Comparison of ENCODE assay signal across 22 mouse cellular contexts in genomic region chr7:66891431-66891830, GRCm38 (mm10). TPM values are rescaled to one million over a fixed set of nuclear protein-coding genes. Genes with fewer than 3 reads are reported as not detected.
A peak's percentile ranks its signal among the peaks of the same experiment; 100 is the strongest.
DNase-seq lines count a peak whose midpoint lies in the region; ATAC-seq lines count a peak whose summit lies in the region.
"Had no signal": no experiment of that assay in that cellular context is flagged by ENCODE, and none has a peak within 500 bp of the region (broad histone marks: within the 10 kb centered on the region; RNA-seq: fewer than 3 reads in every experiment).

No protein-coding gene starts in this region.

- no peak overlapping the region for H3K9ac ChIP-seq in stomach, embryonic 14.5 days (replicated peaks; ENCODE audit: low read depth, low read length)
- H3K9ac ChIP-seq: heart, embryonic 12.5 days; hindbrain, embryonic 12.5 days had no signal

- no peaks in the 10 kb centered on the region; the same call in 1 of the 2 replicates for H3K27me3 ChIP-seq in heart, embryonic 10.5 days (ENCODE audit: insufficient read depth, poor library complexity, severe bottlenecking)
- no peaks in the 10 kb centered on the region for H3K27me3 ChIP-seq in limb, embryonic 10.5 days (ENCODE audit: low read depth, poor library complexity, severe bottlenecking)
- H3K27me3 ChIP-seq in stomach, embryonic 14.5 days (ENCODE audit: control insufficient read depth, insufficient read depth, low read length): no peaks in the 10 kb centered on the region
- H3K27me3 ChIP-seq in midbrain, embryonic 10.5 days (ENCODE audit: low read depth, poor library complexity, severe bottlenecking): no peaks in the 10 kb centered on the region
- H3K27me3 ChIP-seq: hindbrain, embryonic 12.5 days had no signal

- ATAC-seq in stomach, embryonic 14.5 days (ENCODE audit: insufficient number of reproducible peaks, insufficient read depth, low FRiP score, low read depth): no peak
- ATAC-seq: activated CD4-positive, CD25-positive, alpha-beta regulatory T cell, adult 4 months; forebrain, embryonic 14.5 days; hindbrain, postnatal 0 days; Patski had no signal

- H3K9me3 ChIP-seq in heart, embryonic 10.5 days: no peaks in the 10 kb centered on the region
- no peaks in the 10 kb centered on the region for H3K9me3 ChIP-seq in limb, embryonic 10.5 days (replicated peaks)
- H3K9me3 ChIP-seq in stomach, embryonic 14.5 days (ENCODE audit: control insufficient read depth, low read depth, low read length): no peaks in the 10 kb centered on the region
- H3K9me3 ChIP-seq in midbrain, embryonic 10.5 days (replicated peaks): no peaks in the 10 kb centered on the region
- H3K9me3 ChIP-seq: forebrain, embryonic 10.5 days; heart, embryonic 12.5 days; hindbrain, embryonic 12.5 days had no signal

- H3K4me2 ChIP-seq in stomach, embryonic 14.5 days (replicated peaks; ENCODE audit: low read depth, low read length): no peak overlapping the region
- H3K4me2 ChIP-seq: heart, embryonic 12.5 days; hindbrain, embryonic 12.5 days had no signal

- intact Hi-C loops in heart, postnatal 36 days (cut with DNase I): no loop called here

- 58% methylated on average over 2 of the region's 2 CpGs for WGBS in heart, embryonic 10.5 days
- WGBS in limb, embryonic 10.5 days: 82% methylated on average over 2 of the region's 2 CpGs
- WGBS in stomach, embryonic 14.5 days: 62% methylated on average over 2 of the region's 2 CpGs
- WGBS in midbrain, embryonic 10.5 days: 85% methylated on average over 2 of the region's 2 CpGs

- no peak overlapping the region for H3K27ac ChIP-seq in heart, embryonic 10.5 days
- H3K27ac ChIP-seq in limb, embryonic 10.5 days: peak overlapping the region; percentile 1
- H3K27ac ChIP-seq in stomach, embryonic 14.5 days (ENCODE audit: low read length): peak overlapping the region; percentile 28; the same call in 1 of the 2 replicates
- no peak overlapping the region for H3K27ac ChIP-seq in midbrain, embryonic 10.5 days (replicated peaks)
- H3K27ac ChIP-seq: forebrain, embryonic 10.5 days; heart, adult 2 months; hindbrain, embryonic 12.5 days; hindbrain, postnatal 0 days had no signal

- DNase-seq in heart, embryonic 10.5 days (ENCODE audit: low spot score): peak; percentile 67
- DNase-seq in heart, postnatal 36 days: no peak
- no peak for DNase-seq in limb, embryonic 10.5 days (ENCODE audit: low spot score)
- DNase-seq in thymus, postnatal 25 days: no peak
- DNase-seq in midbrain, embryonic 10.5 days (ENCODE audit: low spot score): no peak
- DNase-seq in lung, postnatal 36 days: no peak
- no peak for DNase-seq in adrenal gland, postnatal 14 days
- DNase-seq: adrenal gland, postnatal 36 days; cerebellum, adult 2 months; cerebellum, postnatal 10 days; heart, adult 2 months; heart, postnatal 4 days had no signal

- no peak overlapping the region for H3K4me3 ChIP-seq in heart, embryonic 10.5 days
- H3K4me3 ChIP-seq in limb, embryonic 10.5 days: no peak overlapping the region
- no peak overlapping the region for H3K4me3 ChIP-seq in stomach, embryonic 14.5 days (ENCODE audit: low read depth, low read length)
- H3K4me3 ChIP-seq in midbrain, embryonic 10.5 days: no peak overlapping the region
- H3K4me3 ChIP-seq: erythroblast, embryonic 14.5 days; forebrain, embryonic 10.5 days; heart, adult 2 months; heart, embryonic 12.5 days; hindbrain, embryonic 12.5 days had no signal

- H3K4me1 ChIP-seq in heart, embryonic 10.5 days: no peaks in the 10 kb centered on the region
- H3K4me1 ChIP-seq in limb, embryonic 10.5 days: peaks cover 9% of the 10 kb centered on the region; the same call in 1 of the 2 replicates
- 0 out of 2 replicates have a peak, but pooled peaks cover 4% of the 10 kb centered on the region for H3K4me1 ChIP-seq in stomach, embryonic 14.5 days (ENCODE audit: control insufficient read depth, insufficient read depth, low read length)
- H3K4me1 ChIP-seq in midbrain, embryonic 10.5 days: no peaks in the 10 kb centered on the region
- H3K4me1 ChIP-seq: forebrain, embryonic 10.5 days; hindbrain, embryonic 12.5 days had no signal

- H3K36me3 ChIP-seq in heart, embryonic 10.5 days: no peaks in the 10 kb centered on the region
- H3K36me3 ChIP-seq in limb, embryonic 10.5 days: no peaks in the 10 kb centered on the region
- H3K36me3 ChIP-seq in stomach, embryonic 14.5 days (ENCODE audit: control insufficient read depth, insufficient read depth, low read length): no peaks in the 10 kb centered on the region
- no peaks in the 10 kb centered on the region for H3K36me3 ChIP-seq in midbrain, embryonic 10.5 days
- H3K36me3 ChIP-seq: forebrain, embryonic 10.5 days; hindbrain, embryonic 12.5 days had no signal

RNA-seq across cellular contexts. Expression of gene Adamts17, which starts 51.9 kb away (rescaled TPM):
- polyA plus RNA-seq in heart, embryonic 10.5 days (2016; fragmentation: Nextera tagmentation; extraction: Ambion mirVana): 3.8 and 4.6 TPM in 2 replicates
- total RNA-seq in heart, postnatal 36 days (2021): 1 to 10 TPM; 1.3 to 1.5 TPM
- polyA plus RNA-seq in limb, embryonic 10.5 days (2016; fragmentation: Nextera tagmentation; extraction: Ambion mirVana): 4.4 and 6.7 TPM in 2 replicates
- polyA plus RNA-seq in stomach, embryonic 14.5 days (2014; fragmentation: Nextera tagmentation; extraction: Ambion mirVana): 7.5 and 7.8 TPM in 2 replicates
- polyA plus RNA-seq in midbrain, embryonic 10.5 days (2016; fragmentation: Nextera tagmentation; extraction: Ambion mirVana): 0.62 and 0.75 TPM in 2 replicates
- 4.8 and 6.0 TPM in 2 replicates for total RNA-seq in adrenal gland, postnatal 14 days (2021)
- total RNA-seq: CH12.LX had no signal
- polyA plus RNA-seq: erythroblast, embryonic 14.5 days had no signal

Comparison
In these comparisons a context has a peak if more than half of its experiments do, and no peak if none do; other contexts are left out.
1. H3K27ac ChIP-seq: peak in limb, embryonic 10.5 days (single experiment) and stomach, embryonic 14.5 days (single experiment); none in heart, embryonic 10.5 days (single experiment) and midbrain, embryonic 10.5 days (single experiment).